Mouse (Mus musculus) spleen, adult 2 months (tissue): ENCODE measurements around the gene Use1.

Source experiments
- CTCF ChIP-seq: fragments of 200-500 bp; IDR thresholded peaks from 2 replicates; pipeline ENCODE4 v1.5.1; 2011; ENCODE audit warnings: mild to moderate bottlenecking, inconsistent platforms; ENCODE audit not compliant: insufficient read depth, insufficient read length, insufficient replicate concordance; ENCODE audit errors: extremely low read depth
- POLR2A ChIP-seq: fragments of 200-500 bp; IDR thresholded peaks from 2 replicates; pipeline ENCODE4 v1.6.1; 2011; ENCODE audit warnings: low read depth, low read length, inconsistent platforms

DNA sequence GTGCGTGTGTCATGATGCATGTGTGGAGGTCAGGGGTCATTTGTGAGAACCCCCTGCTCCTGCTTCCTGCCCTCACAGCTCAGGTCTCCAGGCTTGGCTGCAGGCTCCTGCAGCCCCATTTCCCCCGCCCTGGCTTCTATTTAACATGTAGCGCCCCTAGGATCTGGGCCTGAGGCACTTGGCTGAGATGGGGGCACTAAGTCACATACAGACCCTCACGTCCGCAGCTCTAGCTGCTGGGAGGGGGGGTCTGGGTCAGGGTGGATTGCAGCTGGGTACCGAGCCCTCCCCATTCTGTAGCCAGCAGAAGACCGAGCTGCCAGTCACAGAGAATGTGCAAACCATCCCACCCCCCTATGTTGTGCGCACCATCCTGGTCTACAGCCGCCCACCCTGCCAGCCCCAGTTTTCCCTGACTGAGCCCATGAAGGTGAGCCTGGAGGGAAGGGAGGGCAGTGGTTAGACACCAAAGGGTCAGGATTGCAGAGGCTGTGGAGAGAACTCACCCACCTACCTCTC lies 35.9 kb downstream of the Use1 start:
- TF ChIP-seq POLR2A (no peak), CTCF (no peak)
